Mouse (Mus musculus): ENCODE measurements around the gene Zc3h15. TPM values are rescaled to one million over a fixed set of nuclear protein-coding genes. Genes with fewer than 3 reads are reported as not detected.

Zc3h15 gene
- total and polyA plus RNA-seq, 3 experiments, result 144 to 194 TPM; not detected in 1

DNA sequence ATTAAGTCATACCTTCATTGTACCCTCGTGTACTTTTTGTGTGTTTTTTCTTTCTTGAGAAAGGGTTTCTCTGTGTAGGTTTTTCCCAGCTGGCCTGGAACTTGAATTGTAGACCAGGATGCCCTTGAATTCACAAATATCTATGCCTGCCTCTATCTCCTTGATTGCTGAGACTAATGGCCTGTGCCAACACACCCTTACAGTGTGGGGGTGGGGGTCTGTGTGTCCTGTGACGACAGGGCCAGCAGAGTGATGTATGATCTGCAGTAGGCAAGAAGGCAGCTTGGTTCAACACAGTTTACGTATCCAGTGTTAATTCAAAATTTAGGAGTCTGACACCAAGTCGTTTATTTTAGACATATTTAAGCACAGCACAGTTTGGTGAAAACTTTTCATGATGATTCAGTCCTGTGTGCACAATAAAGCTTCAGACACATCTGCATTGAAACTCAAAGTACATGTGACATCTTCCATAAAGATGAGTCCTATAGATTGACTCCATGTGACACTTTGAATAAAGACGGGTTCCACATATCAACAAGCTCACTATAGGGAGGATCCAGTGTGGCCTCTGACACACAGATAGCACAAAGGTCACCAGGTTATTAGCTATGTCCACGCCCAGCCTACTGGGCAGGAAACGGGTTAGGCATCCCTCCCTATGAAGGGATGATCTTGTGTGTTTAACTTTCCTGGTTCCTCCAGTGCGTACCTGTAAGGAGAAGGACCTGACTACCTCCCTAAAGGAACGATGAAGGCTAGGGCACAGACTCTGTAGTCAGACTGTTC is 39.7 kb downstream of the Zc3h15 start:
- H3K27ac ChIP-seq (ENCODE audit: control insufficient read depth, low read depth, low read length), result no peak overlapping the region
- no peak for DNase-seq (ENCODE audit: low read depth, low spot score)
- H3K4me1 ChIP-seq (ENCODE audit: control insufficient read depth in 1 of 2, insufficient read depth in 2 of 2, low read length in 2 of 2), result no peaks in the 10 kb centered on the region
- H3K9ac ChIP-seq (ENCODE audit: control insufficient read depth, low read depth, low read length, poor library complexity, severe bottlenecking), result no peak overlapping the region
- no peaks in the 10 kb centered on the region for H3K79me2 ChIP-seq (ENCODE audit: control insufficient read depth, insufficient read depth, low read length, poor library complexity)
- TF ChIP-seq NRF1 (IDR thresholded peaks at IDR 0.05; ENCODE audit: insufficient read depth, low read depth, low read length, poor library complexity, severe bottlenecking) (no peak), USF1 (IDR thresholded peaks at IDR 0.05; ENCODE audit: low read depth, low read length) (no peak)
- no peaks in the 10 kb centered on the region for H3K9me3 ChIP-seq (replicated peaks; ENCODE audit: insufficient read depth, low read length)
- no peaks in the 10 kb centered on the region for H3K27me3 ChIP-seq (ENCODE audit: control insufficient read depth in 1 of 2, insufficient read depth in 2 of 2, low read length in 2 of 2)
- H3K36me3 ChIP-seq (ENCODE audit: control insufficient read depth in 1 of 2, insufficient read depth in 2 of 2, low read length in 2 of 2), result no peaks in the 10 kb centered on the region
- no peak overlapping the region for H3K4me3 ChIP-seq (ENCODE audit: control insufficient read depth in 1 of 2, insufficient read depth in 1 of 2, low read depth in 2 of 2, low read length in 2 of 2)

GRCm38 (mm10) chr2:83684691-83685090 is 40.5 kb downstream of the Zc3h15 start:
- Histone ChIP-seq H3K9me3 (replicated peaks; ENCODE audit: insufficient read depth, low read length) (no peaks in the 10 kb centered on the region), H3K4me3 (ENCODE audit: control insufficient read depth in 1 of 2, insufficient read depth in 1 of 2, low read depth in 2 of 2, low read length in 2 of 2) (no peak overlapping the region), H3K9ac (ENCODE audit: control insufficient read depth, low read depth, low read length, poor library complexity, severe bottlenecking) (no peak overlapping the region), H3K36me3 (ENCODE audit: control insufficient read depth in 1 of 2, insufficient read depth in 2 of 2, low read length in 2 of 2) (no peaks in the 10 kb centered on the region), H3K27me3 (ENCODE audit: control insufficient read depth in 1 of 2, insufficient read depth in 2 of 2, low read length in 2 of 2) (no peaks in the 10 kb centered on the region), H3K79me2 (ENCODE audit: control insufficient read depth, insufficient read depth, low read length, poor library complexity) (no peaks in the 10 kb centered on the region), H3K27ac (ENCODE audit: control insufficient read depth, low read depth, low read length) (no peak overlapping the region), H3K4me1 (ENCODE audit: control insufficient read depth in 1 of 2, insufficient read depth in 2 of 2, low read length in 2 of 2) (no peaks in the 10 kb centered on the region)
- DNase-seq (ENCODE audit: low read depth, low spot score), result no peak
- TF ChIP-seq POLR2AphosphoS5 (IDR thresholded peaks at IDR 0.05; ENCODE audit: borderline replicate concordance, low read depth, low read length) (no peak), CHD2 (IDR thresholded peaks at IDR 0.05; ENCODE audit: low read length) (no peak), TAL1 (IDR thresholded peaks at IDR 0.05; ENCODE audit: low read length) (no peak), USF1 (IDR thresholded peaks at IDR 0.05; ENCODE audit: low read depth, low read length) (no peak), TCF12 (IDR thresholded peaks at IDR 0.05; ENCODE audit: low read depth, low read length) (no peak), ELF1 (IDR thresholded peaks at IDR 0.05; ENCODE audit: low read depth, low read length) (no peak), JUND (IDR thresholded peaks at IDR 0.05; ENCODE audit: low read depth, low read length) (no peak), USF2 (IDR thresholded peaks at IDR 0.05; ENCODE audit: borderline replicate concordance in 1 of 2, insufficient read depth in 1 of 2, low read depth in 1 of 2, low read length in 2 of 2) (no peak), POLR2A (IDR thresholded peaks at IDR 0.05; ENCODE audit: control insufficient read depth in 1 of 2, insufficient read depth in 1 of 2, low read depth in 1 of 2, low read length in 2 of 2, poor library complexity in 1 of 2) (no peak), SMC3 (IDR thresholded peaks at IDR 0.05; ENCODE audit: low read depth, low read length) (no peak), NRF1 (IDR thresholded peaks at IDR 0.05; ENCODE audit: insufficient read depth, low read depth, low read length, poor library complexity, severe bottlenecking) (no peak), ZNF384 (IDR thresholded peaks at IDR 0.05; ENCODE audit: low read depth, low read length) (no peak), SIN3A (IDR thresholded peaks at IDR 0.05; ENCODE audit: low read length) (no peak), CTCF (IDR thresholded peaks at IDR 0.05 in 2 of 3, conservative IDR thresholded peaks at IDR 0.05 in 1 of 3; ENCODE audit: control insufficient read depth in 1 of 3, insufficient read depth in 1 of 3, low read depth in 2 of 3, low read length in 3 of 3, poor library complexity in 1 of 3, severe bottlenecking in 1 of 3) (no peak), ZKSCAN1 (IDR thresholded peaks at IDR 0.05; ENCODE audit: low read depth, low read length) (no peak), MAZ (IDR thresholded peaks at IDR 0.05; ENCODE audit: low read depth, low read length) (no peak)
